Mouse (Mus musculus) heart, postnatal 0 days (tissue): ENCODE results near the gene Ntn3.

Source experiments
- CTCF ChIP-seq: IDR thresholded peaks from 2 replicates; pipeline ENCODE4 v1.5.1; 2016; ENCODE audit warnings: antibody characterized with exemption, control low read depth, low read depth
- EP300 ChIP-seq: IDR thresholded peaks from 2 replicates; pipeline ENCODE4 v1.6.1; 2016; ENCODE audit warnings: antibody characterized with exemption, low read depth

GRCm38 (mm10) chr17:24236479-24236878 is 27.1 kb upstream of the Ntn3 start:
- no peak for TF ChIP-seq EP300
- no peak for TF ChIP-seq CTCF
